Mouse (Mus musculus) heart, adult 2 months (tissue): ENCODE measurements around the gene Gm14408.
"Not testable (repeated sequence)": the region's sequence is repeated elsewhere in the genome, so short reads cannot be mapped to it uniquely, and the experiment has no call there.

ENCODE experiments used
- CTCF ChIP-seq: fragments of 200-600 bp; IDR thresholded peaks from 2 replicates; pipeline ENCODE4 v1.8.1; 2022; ENCODE audit warnings: antibody characterized with exemption, mild to moderate bottlenecking, moderate library complexity
- POLR2A ChIP-seq: fragments of 200-500 bp; IDR thresholded peaks from 2 replicates; pipeline ENCODE4 v1.6.1; 2011; ENCODE audit warnings: mild to moderate bottlenecking, low read depth, low read length, control low read depth; ENCODE audit not compliant: insufficient read depth

DNA sequence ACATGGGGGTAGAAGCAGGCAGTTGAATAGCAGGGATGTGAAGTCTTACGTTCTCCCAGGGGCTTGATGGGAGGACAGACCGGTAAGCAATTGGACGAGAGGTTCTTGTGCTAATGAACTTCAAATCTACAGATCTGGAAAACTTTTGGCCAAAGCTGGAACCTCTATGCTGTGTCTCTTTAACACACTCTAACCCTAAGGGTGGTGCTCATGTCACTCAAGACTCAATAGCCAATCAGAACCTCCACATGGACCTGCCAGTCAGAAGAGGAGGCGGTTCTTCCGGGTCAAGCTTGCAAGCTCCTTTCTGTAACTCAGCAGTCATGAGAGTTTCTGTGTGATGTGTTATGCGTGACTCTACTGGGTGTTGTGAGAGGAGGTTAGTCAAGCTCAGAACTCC lies 32.6 kb upstream of the Gm14408 start, which contains the start of gene Gm14295:
- not testable (repeated sequence) for TF ChIP-seq CTCF, POLR2A
